Mouse (Mus musculus): ENCODE results near the gene Lpar6.
A peak's percentile ranks its signal among the peaks of the same experiment; 100 is the strongest.

Gene Lpar6

DNA sequence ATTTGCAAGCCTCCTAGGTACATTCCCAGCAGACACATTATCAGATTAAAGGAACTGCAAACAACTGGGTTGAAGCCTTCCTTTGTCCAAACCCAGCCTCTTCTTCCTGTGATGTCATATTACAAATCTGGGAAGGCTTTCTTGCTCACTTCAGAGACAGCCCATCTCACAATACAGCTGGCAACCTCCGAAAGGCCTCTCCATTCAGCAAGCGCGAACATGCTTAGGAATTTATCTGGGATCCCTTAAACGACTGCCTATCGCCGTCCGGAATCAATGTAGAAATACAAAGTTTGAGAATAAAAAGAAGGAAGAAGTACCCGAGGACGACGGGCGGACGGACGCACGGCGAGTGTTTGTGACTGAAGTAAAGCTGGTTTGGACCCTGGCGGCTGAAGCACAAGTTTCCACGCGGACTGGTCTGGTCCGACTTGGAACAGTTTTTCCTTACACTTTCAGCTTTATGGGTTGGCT, at the start of gene Lpar6:
Lpar6 (plus strand) TSS at position 48 of the 474 bp plus-strand sequence.
- DNase-seq (ENCODE audit: low read depth in 2 of 2, low spot score in 2 of 2), result peak; percentile 5 to 35

DNA sequence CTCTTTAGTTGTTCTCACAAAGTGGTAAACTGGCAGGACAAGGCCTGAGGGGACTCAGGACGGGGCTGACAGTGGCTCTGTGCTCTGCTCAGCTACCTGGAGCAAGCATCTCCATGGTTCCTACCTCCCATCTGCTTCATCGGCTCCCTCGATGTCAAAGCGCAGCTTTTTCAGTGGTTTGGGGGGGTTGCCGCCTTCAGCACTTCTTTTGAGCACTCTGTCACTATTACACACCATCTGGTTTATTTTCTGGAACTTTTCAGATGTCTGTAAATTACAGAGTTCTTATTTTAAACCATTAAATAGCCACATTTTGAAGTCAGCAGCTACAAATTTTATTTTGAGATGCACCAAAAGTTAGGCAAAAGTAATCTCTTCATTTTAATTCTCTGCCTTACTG, 38.6 kb upstream of the Lpar6 start:
- DNase-seq (ENCODE audit: low read depth in 2 of 2, low spot score in 2 of 2), result no peak

DNA sequence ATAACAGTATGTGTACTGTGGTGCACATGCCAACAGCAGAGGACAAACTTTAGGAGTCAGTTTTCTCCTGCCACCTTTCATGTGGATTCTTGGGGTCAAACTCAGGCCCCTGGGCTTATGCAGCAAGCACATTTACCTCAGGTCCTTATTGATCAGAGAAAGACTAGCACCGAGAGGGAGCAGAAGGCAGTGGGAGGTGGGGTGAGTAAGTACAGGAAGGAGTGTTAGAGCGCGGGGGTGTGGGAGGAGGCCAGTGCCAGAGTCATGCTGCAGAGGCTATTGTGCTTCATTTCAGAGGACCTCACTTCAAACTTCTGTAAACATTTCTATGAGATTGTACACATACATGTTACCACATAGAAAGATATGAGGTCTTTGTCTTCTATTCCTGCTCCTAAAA, 36.2 kb upstream of the Lpar6 start:
- no peak for DNase-seq (ENCODE audit: low read depth in 2 of 2, low spot score in 2 of 2)

DNA sequence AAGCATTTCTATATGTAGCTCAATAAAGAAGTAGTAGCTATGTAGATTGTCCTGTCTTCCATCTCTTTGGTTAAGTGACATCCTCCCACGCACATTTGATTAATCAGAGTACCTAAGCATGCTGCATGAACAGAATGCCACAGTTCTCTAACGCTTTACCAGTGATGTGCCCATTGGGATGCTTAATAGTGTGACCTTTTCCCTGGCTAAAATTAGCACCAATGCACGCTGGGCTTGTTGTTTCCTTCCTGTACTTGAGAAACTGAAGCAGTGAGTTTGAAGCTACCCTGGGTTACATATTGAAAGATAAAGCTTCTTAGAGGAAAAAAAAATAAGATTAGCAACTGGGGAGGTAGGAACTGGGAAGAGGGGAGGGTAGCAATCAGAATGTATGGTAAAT, 33.7 kb upstream of the Lpar6 start:
- DNase-seq (ENCODE audit: low read depth in 2 of 2, low spot score in 2 of 2), result no peak

DNA sequence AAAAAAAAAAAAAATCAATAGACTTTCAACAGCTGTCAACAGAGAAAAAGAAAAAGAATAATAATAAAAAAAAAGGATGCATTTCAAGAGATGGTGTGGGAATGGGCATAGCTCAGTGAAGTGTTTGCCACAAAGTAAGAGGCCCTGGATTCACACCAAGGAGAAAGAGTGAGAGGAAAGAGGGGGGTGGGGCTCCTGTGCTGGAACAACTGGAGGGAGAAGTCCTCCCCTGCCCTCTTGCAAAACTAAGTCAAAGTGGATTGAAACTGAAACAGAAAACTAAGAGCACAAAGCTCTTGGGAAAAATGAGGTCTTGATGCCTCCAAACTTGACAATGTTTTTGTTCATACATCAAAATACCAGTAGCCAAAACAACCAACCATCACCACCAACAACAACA, 28.4 kb upstream of the Lpar6 start:
- no peak for DNase-seq (ENCODE audit: low read depth in 2 of 2, low spot score in 2 of 2)

DNA sequence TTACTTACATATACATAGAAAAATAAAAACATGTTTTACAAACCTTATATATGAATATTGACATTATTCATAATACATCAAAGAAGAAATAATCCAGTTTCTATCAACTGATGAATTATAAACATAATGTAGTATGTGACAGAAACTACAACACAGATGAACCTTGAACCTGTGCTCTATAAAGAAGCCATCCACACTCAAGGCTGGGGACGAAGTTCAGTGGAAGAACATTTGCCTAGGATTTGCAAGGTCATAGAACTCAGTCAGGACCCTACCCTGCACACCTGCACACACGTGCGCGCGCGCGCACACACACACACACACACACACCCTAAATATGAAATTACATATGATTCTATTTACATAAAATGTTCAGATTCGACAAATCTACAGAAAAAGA, 27.5 kb upstream of the Lpar6 start:
- DNase-seq (ENCODE audit: low read depth in 2 of 2, low spot score in 2 of 2), result no peak

DNA sequence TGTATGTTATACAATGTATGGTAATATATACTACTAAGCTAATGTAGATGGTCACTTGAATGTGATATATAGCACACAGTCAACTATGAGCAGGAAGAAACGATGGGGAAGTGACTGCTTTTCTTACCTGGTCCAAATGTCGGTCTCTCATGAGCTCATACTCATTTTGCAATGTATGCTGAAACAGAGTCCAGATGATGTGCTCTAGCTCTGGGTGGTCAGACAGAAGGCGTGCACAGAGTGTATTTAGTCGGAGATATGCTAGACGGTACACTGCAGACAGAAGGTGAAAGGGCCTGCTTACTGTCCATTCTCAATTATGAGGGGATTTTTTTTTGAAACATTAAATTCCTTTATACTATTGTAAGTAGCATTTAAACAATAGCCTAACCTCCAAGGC, 26.2 kb upstream of the Lpar6 start:
- DNase-seq (ENCODE audit: low read depth in 2 of 2, low spot score in 2 of 2), result no peak

DNA sequence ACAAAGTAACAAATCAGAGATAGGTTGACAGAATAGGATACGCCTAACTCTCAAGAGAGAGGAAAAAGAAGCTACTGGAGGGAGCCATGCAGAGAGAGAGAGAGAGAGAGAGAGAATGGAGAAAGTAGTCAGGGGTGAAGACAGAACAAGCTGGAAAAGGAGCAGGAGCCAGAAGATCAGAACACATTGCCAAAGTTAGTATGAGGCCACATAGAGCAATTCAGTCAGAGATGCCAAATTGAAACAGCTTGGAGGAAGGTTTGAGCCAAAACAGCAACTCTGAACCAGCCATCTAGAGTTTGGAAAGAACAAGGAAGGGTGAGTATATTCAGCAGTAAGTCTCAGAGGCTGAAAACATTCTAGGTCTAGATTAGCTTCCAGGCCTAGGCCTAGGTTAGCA, 20.6 kb upstream of the Lpar6 start:
- DNase-seq (ENCODE audit: low read depth in 2 of 2, low spot score in 2 of 2), result no peak

DNA sequence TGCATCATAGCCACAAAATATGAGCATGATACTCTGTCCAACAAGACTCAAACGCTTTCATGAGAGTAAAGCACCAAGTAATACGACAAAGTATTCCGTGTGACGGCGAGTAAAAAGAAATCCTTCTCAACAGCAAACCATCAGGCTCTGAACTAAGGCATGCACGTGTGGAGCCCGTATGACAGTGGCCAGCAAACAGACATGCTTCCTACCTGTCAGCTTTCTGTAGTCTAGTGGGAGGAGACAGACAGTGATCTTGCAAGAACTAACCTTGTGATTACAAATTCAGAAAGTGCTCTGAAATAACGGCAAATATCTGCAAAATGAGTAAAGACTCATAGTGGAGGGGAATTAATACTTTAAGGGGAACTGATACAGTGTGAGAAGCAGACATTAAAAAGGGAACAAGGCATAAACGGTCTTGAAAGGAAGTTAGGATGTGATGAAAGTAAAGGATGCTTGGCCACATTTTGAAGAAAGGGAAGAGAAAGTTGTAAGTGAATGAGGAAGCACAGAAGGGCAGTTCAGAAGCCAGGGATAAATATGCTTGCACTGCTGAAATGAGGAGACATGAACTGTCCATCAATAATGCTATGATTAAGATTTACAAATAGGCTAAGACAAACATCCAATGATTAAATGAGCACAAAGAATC, 15.3 kb upstream of the Lpar6 start:
- no peak for DNase-seq (ENCODE audit: low read depth in 2 of 2, low spot score in 2 of 2)

DNA sequence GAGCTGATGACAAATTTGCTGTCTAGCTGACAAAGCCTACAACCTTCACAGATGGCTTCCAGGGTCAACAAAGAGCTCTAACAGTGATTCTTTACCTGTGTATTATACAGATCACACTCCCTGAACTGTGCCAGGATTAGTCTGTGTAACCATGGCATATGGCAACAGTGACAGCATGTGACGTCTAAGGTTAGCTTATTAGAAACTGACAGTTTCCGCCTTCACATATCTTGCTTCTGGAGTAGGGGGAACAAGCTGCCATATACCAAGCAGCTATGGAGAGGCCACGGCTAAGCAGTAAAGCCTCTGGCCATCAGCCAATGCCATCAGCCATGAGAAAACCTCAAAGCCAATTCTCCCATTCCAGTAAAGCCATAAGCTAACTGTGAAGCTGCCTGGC, 11.3 kb upstream of the Lpar6 start:
- DNase-seq (ENCODE audit: low read depth in 2 of 2, low spot score in 2 of 2), result no peak

DNA sequence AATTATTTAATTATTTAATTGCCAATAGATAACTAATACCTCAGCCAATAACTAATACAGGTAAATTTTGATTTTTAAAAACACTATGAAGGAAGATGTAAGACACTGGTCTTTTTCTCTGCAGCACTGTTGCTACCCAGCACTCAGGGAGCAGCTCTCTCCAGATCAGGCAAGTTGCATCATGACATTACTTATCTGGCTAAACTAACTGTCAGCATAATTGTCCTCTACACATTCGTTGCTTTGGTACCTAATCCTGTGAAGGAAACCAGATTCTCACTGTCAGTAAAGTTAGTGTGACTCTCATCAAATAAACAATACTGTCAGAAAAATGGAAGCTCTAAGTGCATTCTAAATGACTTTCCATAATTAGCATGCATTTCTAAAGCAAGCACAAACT, 10.8 kb upstream of the Lpar6 start:
- no peak for DNase-seq (ENCODE audit: low read depth in 2 of 2, low spot score in 2 of 2)

DNA sequence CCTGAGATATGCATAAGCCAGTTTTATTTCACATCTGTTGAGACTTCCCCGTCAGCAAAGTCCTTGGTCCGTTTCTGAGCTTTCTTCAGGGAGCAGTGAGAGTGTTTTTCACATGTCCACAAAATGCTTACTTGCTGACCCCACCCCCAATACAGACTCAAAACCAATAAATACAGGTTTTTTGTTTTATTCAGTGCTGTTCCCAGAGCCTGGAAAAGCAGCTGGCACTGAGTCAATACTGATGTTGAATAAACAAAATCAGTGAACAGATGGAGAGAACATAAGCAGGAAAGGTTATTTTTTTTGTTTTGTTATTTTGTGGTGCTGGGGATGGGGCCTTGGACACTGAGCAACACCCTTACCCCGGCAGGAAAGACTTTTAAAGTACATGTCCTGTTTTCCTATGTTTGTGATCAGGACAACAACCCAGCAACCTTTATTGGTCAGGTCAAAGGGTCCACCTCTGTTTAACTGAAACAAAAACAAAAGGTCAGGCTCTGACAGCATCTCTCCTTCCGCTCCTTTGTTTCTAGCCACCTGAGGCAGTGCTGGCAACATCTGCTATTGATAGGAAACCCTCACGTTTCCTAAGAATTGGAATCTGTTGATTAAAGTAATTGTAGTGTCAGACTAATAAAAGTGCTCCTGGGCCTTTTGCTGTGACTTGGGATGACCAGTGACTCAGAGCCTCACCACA, 6.3 kb upstream of the Lpar6 start:
- DNase-seq (ENCODE audit: low read depth in 2 of 2, low spot score in 2 of 2), result no peak

DNA sequence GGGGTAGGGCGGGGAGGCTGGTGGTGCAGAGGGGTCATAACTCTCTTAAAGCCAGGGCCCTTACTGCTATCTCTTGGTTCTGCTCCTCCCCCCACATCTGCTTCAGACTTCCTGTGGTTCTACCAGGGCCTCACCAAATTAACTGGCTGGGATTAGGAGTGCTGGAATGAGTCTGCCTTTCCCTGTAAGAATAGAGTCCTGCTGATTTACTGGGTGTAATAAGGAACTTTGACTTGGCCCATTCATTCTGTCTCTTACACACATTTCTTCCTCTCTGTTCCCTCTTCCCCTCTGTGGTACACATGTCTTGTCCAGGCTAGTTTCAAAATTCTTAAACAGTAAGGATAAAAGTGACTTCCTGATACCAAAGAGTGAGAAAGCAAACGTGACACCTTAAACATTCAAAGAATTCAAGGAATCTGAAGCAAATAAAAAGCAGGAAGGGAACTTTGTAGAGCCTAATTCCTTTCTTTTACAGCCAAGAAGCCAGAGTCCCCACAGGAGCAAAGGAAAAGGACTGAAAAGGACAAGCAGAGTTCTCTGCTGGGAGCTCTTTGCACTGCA, 3.1 kb upstream of the Lpar6 start:
- no peak for DNase-seq (ENCODE audit: low read depth in 2 of 2, low spot score in 2 of 2)

DNA sequence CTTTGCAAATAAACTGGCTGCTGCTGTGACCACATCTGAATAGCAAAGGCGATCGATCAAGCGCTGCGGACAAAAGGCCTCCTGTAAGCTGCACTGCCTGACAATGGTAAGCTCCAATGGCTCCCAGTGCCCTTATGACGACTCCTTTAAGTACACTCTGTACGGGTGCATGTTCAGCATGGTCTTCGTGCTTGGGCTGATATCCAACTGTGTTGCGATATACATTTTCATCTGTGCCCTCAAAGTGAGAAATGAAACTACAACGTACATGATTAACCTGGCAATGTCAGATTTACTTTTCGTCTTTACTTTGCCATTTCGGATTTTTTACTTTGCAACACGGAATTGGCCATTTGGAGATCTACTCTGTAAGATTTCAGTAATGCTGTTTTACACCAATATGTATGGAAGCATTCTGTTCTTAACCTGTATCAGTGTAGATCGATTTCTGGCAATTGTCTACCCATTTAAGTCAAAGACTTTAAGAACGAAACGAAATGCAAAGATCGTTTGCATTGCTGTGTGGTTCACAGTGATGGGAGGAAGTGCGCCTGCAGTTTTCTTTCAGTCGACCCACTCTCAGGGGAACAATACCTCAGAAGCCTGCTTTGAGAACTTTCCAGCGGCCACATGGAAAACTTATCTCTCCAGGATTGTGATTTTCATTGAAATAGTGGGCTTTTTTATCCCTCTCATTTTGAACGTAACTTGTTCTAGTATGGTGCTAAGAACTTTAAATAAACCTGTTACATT, 979 bp downstream of the Lpar6 start:
- peak; percentile 12 to 32 for DNase-seq (ENCODE audit: low read depth in 2 of 2, low spot score in 2 of 2)

DNA sequence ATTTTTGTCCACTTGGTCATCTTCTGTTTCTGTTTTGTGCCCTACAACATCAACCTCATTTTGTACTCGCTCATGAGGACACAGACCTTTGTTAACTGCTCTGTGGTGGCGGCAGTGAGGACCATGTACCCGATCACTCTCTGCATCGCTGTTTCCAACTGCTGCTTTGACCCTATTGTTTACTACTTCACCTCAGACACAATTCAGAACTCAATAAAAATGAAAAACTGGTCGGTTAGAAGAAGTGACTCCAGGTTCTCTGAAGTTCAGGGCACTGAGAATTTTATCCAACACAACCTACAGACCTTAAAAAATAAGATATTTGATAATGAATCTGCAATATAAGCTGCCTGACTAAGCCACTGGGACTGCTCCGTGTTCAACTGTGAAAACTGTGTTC, 1.6 kb downstream of the Lpar6 start:
- DNase-seq (ENCODE audit: low read depth in 2 of 2, low spot score in 2 of 2), result peak; percentile 6 to 18

DNA sequence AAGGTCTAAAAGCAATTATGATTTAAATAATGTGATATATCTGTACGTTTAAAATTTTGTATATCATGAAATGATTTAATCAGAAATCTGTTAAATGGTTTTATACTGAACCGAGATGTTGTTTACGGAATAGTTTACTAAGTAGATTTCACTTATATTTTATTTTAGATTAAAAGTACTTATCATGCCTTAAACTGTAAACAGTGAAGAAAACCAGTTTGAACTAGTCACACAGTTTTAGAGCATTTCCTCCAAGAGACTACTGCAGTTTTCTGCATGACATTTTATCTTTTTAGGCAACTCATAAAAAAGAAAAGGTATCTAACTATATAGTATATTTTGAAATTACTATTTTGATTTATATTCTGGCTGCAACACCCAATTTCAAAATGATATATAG, 2.2 kb downstream of the Lpar6 start:
- DNase-seq (ENCODE audit: low read depth in 2 of 2, low spot score in 2 of 2), result no peak

DNA sequence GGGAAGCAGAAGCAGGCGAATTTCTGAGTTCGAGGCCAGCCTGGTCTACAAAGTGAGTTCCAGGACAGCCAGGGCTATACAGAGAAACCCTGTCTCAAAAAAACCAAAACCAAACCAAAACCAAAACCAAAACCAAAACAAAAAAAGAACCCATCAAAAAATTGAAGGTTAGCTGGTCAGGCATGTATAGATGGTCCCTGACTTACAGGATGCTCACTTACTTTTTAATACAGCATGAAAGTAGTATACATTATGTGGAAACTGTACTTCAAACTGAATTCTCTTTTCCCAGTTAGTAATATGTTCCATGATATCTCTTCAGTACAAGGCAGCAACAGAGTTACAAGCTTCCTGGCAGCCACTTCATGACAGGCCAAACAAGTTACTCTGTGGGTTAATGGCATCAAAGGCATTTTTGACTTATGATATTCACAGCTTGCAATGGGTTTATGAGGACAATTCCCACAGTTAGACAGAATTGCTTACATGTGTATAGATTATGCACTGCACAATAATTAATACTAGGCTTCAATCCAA, 6.4 kb downstream of the Lpar6 start:
- no peak for DNase-seq (ENCODE audit: low read depth in 2 of 2, low spot score in 2 of 2)

DNA sequence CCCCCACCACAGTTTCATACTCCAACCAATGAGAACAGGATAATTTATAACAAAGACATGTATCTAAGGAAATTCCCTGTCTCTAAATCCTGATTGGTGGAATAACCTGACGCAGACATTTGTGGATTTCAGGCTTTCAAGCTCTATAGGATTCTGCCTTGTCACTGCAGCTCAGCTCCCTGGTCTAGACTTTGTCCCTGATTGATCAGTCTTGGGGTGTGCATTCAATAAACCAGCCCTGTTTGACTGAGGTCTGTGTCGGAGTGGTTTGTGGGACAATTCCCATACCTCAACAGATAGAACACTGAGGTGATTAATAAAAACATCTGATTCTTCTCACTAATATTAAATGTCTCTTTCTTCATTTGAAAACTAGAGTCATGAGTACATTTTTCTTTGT, 12.4 kb downstream of the Lpar6 start:
- no peak for DNase-seq (ENCODE audit: low read depth in 2 of 2, low spot score in 2 of 2)

DNA sequence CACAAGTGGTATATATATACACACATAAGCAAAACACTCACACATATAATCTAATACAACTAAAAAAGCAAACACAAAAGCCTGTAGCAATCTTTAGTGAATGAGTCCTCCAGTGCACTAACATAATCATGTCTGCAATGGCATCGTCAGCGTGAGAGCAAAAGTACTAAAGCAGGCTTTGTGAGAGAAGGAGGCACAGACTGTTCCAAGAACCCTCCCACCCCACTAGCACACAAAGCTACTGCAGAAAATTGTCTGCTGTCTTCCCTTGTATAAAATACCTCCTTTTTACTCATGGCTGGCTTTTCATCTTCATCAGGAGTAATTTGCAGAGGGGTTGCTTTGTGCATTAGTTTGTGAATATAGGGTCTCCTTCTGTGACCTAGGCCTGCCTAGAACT, 14.6 kb downstream of the Lpar6 start:
- no peak for DNase-seq (ENCODE audit: low read depth in 2 of 2, low spot score in 2 of 2)

DNA sequence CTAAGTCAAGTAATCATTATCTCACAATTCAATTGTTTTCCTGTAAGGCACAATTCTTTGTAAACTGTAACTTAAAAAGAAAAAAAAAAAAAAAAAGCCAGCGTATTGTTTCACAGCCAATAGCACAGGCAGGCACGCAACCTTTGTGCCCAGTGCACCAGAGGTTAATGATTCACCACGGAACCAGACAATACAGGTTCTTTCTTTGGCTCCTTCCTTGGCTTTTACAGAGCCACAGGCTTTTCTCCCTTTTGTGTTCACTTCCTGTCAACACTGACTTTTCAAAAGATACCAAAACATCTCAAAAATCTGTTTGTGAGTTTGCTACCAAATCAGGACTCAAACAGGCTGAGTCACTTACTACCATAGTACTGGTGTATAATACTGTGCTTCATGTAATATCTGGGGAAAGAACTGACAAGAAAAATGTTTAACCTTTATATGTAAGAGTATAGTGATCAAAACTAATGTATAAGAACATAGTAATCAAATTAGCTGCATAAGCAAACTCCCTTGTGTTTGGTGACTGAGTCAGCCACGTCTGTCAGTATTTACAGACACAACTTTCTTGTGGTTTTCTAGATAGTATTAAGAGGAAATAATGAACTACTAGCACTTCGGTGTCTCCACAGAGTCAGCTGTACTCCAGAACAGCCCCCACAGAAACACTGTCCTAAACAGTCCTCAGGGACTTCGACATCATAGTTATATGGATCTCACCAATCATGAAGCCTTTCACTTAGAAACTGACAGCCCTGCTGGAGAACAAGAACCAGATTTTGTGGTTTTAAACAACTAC, 16.0 kb downstream of the Lpar6 start:
- peak in 1 of 2 experiments; percentile 18 for DNase-seq (ENCODE audit: low read depth in 2 of 2, low spot score in 2 of 2)

DNA sequence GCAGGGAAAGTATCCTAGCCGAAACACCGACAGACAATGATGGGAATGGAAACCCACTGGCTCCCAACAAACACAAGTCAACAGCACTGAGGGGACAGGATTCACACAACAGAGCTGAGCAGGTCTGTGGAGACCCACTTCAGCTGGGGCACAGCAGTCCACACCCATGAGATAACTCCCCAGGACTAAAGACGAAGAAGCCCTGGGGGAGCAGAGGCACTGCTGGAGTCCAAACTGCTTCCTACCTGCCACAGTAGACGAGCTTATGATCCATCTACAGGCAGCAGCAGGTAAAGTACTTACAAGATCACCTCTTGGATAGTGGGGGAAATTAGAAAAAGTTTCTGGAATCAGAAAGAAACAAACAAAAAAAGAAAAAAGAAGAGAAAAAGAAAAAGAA, 16.7 kb downstream of the Lpar6 start:
- DNase-seq (ENCODE audit: low read depth in 2 of 2, low spot score in 2 of 2), result no peak
